In genomic region chr9:20956989-20957388, GRCm38 (mm10) we compare ENCODE assay signal across 25 mouse cellular contexts.
"Had no signal": no experiment of that assay in that cellular context is flagged by ENCODE, and none has a peak within 500 bp of the region (broad histone marks: within the 10 kb centered on the region; RNA-seq: fewer than 3 reads in every experiment).

No protein-coding gene starts in this region.

- H3K36me3 ChIP-seq: heart, embryonic 13.5 days; heart, embryonic 15.5 days; hindbrain, embryonic 13.5 days; hindbrain, embryonic 15.5 days; kidney, embryonic 15.5 days; limb, embryonic 10.5 days; limb, embryonic 12.5 days had no signal

- H3K9me3 ChIP-seq: heart, embryonic 13.5 days; heart, embryonic 15.5 days; hindbrain, embryonic 13.5 days; hindbrain, embryonic 15.5 days; kidney, embryonic 15.5 days; limb, embryonic 10.5 days; limb, embryonic 12.5 days had no signal

- H3K27me3 ChIP-seq: heart, embryonic 13.5 days; heart, embryonic 15.5 days; hindbrain, embryonic 15.5 days; kidney, embryonic 15.5 days; limb, embryonic 12.5 days had no signal

- DNase-seq: forebrain, postnatal 0 days; gastrocnemius, postnatal 14 days; gastrocnemius, postnatal 36 days; heart, adult 18-20 months; heart, postnatal 14 days; heart, postnatal 36 days; kidney, adult 11 months; kidney, adult 2 months; kidney, adult 9 months; kidney, postnatal 14 days; kidney, postnatal 36 days; layer of hippocampus, adult 9-11 months; liver had no signal

- H3K9ac ChIP-seq: forebrain, postnatal 0 days; heart, embryonic 13.5 days; heart, embryonic 15.5 days; hindbrain, embryonic 13.5 days; hindbrain, embryonic 15.5 days; kidney, embryonic 15.5 days; limb, embryonic 12.5 days had no signal

- H3K4me3 ChIP-seq: heart, embryonic 13.5 days; heart, embryonic 15.5 days; hindbrain, embryonic 13.5 days; hindbrain, embryonic 15.5 days; kidney, embryonic 15.5 days; left cerebral cortex, adult 2 months; limb, embryonic 10.5 days; limb, embryonic 12.5 days had no signal

- H3K27ac ChIP-seq: heart, embryonic 13.5 days; heart, embryonic 15.5 days; hindbrain, embryonic 13.5 days; hindbrain, embryonic 15.5 days; hindbrain, postnatal 0 days; kidney, embryonic 15.5 days; kidney, postnatal 0 days; left cerebral cortex, adult 2 months; limb, embryonic 10.5 days; limb, embryonic 12.5 days had no signal

- H3K4me2 ChIP-seq: heart, embryonic 11.5 days; heart, embryonic 13.5 days; heart, embryonic 15.5 days; hindbrain, embryonic 13.5 days; hindbrain, embryonic 15.5 days; kidney, embryonic 15.5 days; limb, embryonic 12.5 days had no signal

- H3K4me1 ChIP-seq: hindbrain, embryonic 13.5 days; hindbrain, embryonic 15.5 days; limb, embryonic 12.5 days had no signal

- ATAC-seq: forebrain, postnatal 0 days; hindbrain, postnatal 0 days; intestine, embryonic 16.5 days had no signal
